Mouse (Mus musculus): ENCODE data around the gene Aatk. TPM values are rescaled to one million over a fixed set of nuclear protein-coding genes. Genes with fewer than 3 reads are reported as not detected.

Gene Aatk
- polyA plus RNA-seq, 1 experiment from 2014 or later: 4.2 TPM

GRCm38 (mm10) chr11:120063326-120063725, 16.4 kb upstream of the Aatk start:
- no peaks in the 10 kb centered on the region for H3K27me3 ChIP-seq (replicated peaks; ENCODE audit: control insufficient read depth, insufficient read depth, low read length)
- WGBS: 79% methylated on average over 5 of the region's 5 CpGs
- 0 out of 2 replicates have a peak, but pooled peaks cover 4% of the 10 kb centered on the region for H3K4me1 ChIP-seq (replicated peaks; ENCODE audit: control insufficient read depth, insufficient read depth, low read length)
- no peak for DNase-seq (ENCODE audit: low spot score)
- H3K4me3 ChIP-seq (ENCODE audit: low read depth, low read length): no peak overlapping the region
- no peak for ATAC-seq (replicated peaks; ENCODE audit: low FRiP score, low TSS enrichment, low read depth)
- peaks cover 49% of the 10 kb centered on the region for H3K36me3 ChIP-seq (ENCODE audit: control insufficient read depth, insufficient read depth, low read length)
- H3K9me3 ChIP-seq (ENCODE audit: control insufficient read depth, low read length): no peaks in the 10 kb centered on the region
- H3K9ac ChIP-seq (ENCODE audit: low read length): no peak overlapping the region
- no peak overlapping the region for H3K27ac ChIP-seq (ENCODE audit: low read depth)
- no peak overlapping the region for H3K4me2 ChIP-seq (ENCODE audit: low read length)

- 76% methylated on average over 8 of the region's 8 CpGs for WGBS
- no peak for DNase-seq (ENCODE audit: low spot score)
- Histone ChIP-seq H3K27ac (ENCODE audit: low read depth) (no peak overlapping the region), H3K4me2 (ENCODE audit: low read length) (no peak overlapping the region), H3K9me3 (ENCODE audit: control insufficient read depth, low read length) (no peaks in the 10 kb centered on the region), H3K4me1 (replicated peaks; ENCODE audit: control insufficient read depth, insufficient read depth, low read length) (0 out of 2 replicates have a peak, but pooled peaks cover 4% of the 10 kb centered on the region), H3K4me3 (ENCODE audit: low read depth, low read length) (no peak overlapping the region), H3K9ac (ENCODE audit: low read length) (no peak overlapping the region), H3K36me3 (ENCODE audit: control insufficient read depth, insufficient read depth, low read length) (peaks cover 24% of the 10 kb centered on the region), H3K27me3 (replicated peaks; ENCODE audit: control insufficient read depth, insufficient read depth, low read length) (no peaks in the 10 kb centered on the region)
- ATAC-seq (replicated peaks; ENCODE audit: low FRiP score, low TSS enrichment, low read depth): no peak
Measured at GRCm38 (mm10) chr11:120060634-120061033, 13.7 kb upstream of the Aatk start.

- peaks cover 15% of the 10 kb centered on the region for H3K4me1 ChIP-seq (replicated peaks; ENCODE audit: control insufficient read depth, insufficient read depth, low read length)
- WGBS: 81% methylated on average over 12 of the region's 12 CpGs
- ATAC-seq (replicated peaks; ENCODE audit: low FRiP score, low TSS enrichment, low read depth): no peak
Measured at GRCm38 (mm10) chr11:120055953-120056732, 9.2 kb upstream of the Aatk start.

GRCm38 (mm10) chr11:120053846-120054245, 6.9 kb upstream of the Aatk start:
- no peak overlapping the region for H3K9ac ChIP-seq (ENCODE audit: low read length)
- no peaks in the 10 kb centered on the region for H3K36me3 ChIP-seq (ENCODE audit: control insufficient read depth, insufficient read depth, low read length)
- 74% methylated on average over 4 of the region's 4 CpGs for WGBS
- no peaks in the 10 kb centered on the region for H3K9me3 ChIP-seq (ENCODE audit: control insufficient read depth, low read length)
- no peak overlapping the region for H3K27ac ChIP-seq (ENCODE audit: low read depth)
- peaks cover 14% of the 10 kb centered on the region for H3K4me1 ChIP-seq (replicated peaks; ENCODE audit: control insufficient read depth, insufficient read depth, low read length)
- no peak overlapping the region for H3K4me2 ChIP-seq (ENCODE audit: low read length)
- DNase-seq (ENCODE audit: low spot score): no peak
- ATAC-seq (replicated peaks; ENCODE audit: low FRiP score, low TSS enrichment, low read depth): no peak
- no peak overlapping the region for H3K4me3 ChIP-seq (ENCODE audit: low read depth, low read length)
- 0 out of 2 replicates have a peak, but pooled peaks cover 2% of the 10 kb centered on the region for H3K27me3 ChIP-seq (replicated peaks; ENCODE audit: control insufficient read depth, insufficient read depth, low read length)

More at GRCm38 (mm10) chr11:120055953-120056732, 9.2 kb upstream of the Aatk start:
- Histone ChIP-seq H3K27ac (ENCODE audit: low read depth) (no peak overlapping the region), H3K4me2 (ENCODE audit: low read length) (no peak overlapping the region), H3K9ac (ENCODE audit: low read length) (no peak overlapping the region), H3K36me3 (ENCODE audit: control insufficient read depth, insufficient read depth, low read length) (no peaks in the 10 kb centered on the region), H3K4me3 (ENCODE audit: low read depth, low read length) (no peak overlapping the region), H3K27me3 (replicated peaks; ENCODE audit: control insufficient read depth, insufficient read depth, low read length) (no peaks in the 10 kb centered on the region), H3K9me3 (ENCODE audit: control insufficient read depth, low read length) (no peaks in the 10 kb centered on the region)
- DNase-seq (ENCODE audit: low spot score): no peak

- H3K9ac ChIP-seq (ENCODE audit: low read length): no peak overlapping the region
- H3K4me3 ChIP-seq (ENCODE audit: low read depth, low read length): no peak overlapping the region
- no peaks in the 10 kb centered on the region for H3K9me3 ChIP-seq (ENCODE audit: control insufficient read depth, low read length)
- H3K27me3 ChIP-seq (replicated peaks; ENCODE audit: control insufficient read depth, insufficient read depth, low read length): peaks cover 18% of the 10 kb centered on the region
- WGBS: 54% methylated on average over 9 of the region's 9 CpGs
- H3K36me3 ChIP-seq (ENCODE audit: control insufficient read depth, insufficient read depth, low read length): no peaks in the 10 kb centered on the region
- no peak for ATAC-seq (replicated peaks; ENCODE audit: low FRiP score, low TSS enrichment, low read depth)
- no peak overlapping the region for H3K27ac ChIP-seq (ENCODE audit: low read depth)
- no peak for DNase-seq (ENCODE audit: low spot score)
- no peak overlapping the region for H3K4me2 ChIP-seq (ENCODE audit: low read length)
- H3K4me1 ChIP-seq (replicated peaks; ENCODE audit: control insufficient read depth, insufficient read depth, low read length): peaks cover 25% of the 10 kb centered on the region
Measured at GRCm38 (mm10) chr11:120052274-120052673, 5.3 kb upstream of the Aatk start.

GRCm38 (mm10) chr11:120051124-120051811, 4.3 kb upstream of the Aatk start:
- DNase-seq (ENCODE audit: low spot score) (no peak), ATAC-seq (replicated peaks; ENCODE audit: low FRiP score, low TSS enrichment, low read depth) (peak; percentile 4; the same call in 1 of the 2 replicates)
- H3K27ac ChIP-seq (ENCODE audit: low read depth): no peak overlapping the region
- 37% methylated on average over 14 of the region's 14 CpGs for WGBS
- H3K4me2 ChIP-seq (ENCODE audit: low read length): no peak overlapping the region; the same call in 1 of the 2 replicates
- H3K9me3 ChIP-seq (ENCODE audit: control insufficient read depth, low read length): no peaks in the 10 kb centered on the region
- H3K27me3 ChIP-seq (replicated peaks; ENCODE audit: control insufficient read depth, insufficient read depth, low read length): peaks cover 23% of the 10 kb centered on the region
- no peak overlapping the region for H3K4me3 ChIP-seq (ENCODE audit: low read depth, low read length)
- no peaks in the 10 kb centered on the region for H3K36me3 ChIP-seq (ENCODE audit: control insufficient read depth, insufficient read depth, low read length)
- peaks cover 27% of the 10 kb centered on the region for H3K4me1 ChIP-seq (replicated peaks; ENCODE audit: control insufficient read depth, insufficient read depth, low read length)
- H3K9ac ChIP-seq (ENCODE audit: low read length): no peak overlapping the region

- Histone ChIP-seq H3K9ac (ENCODE audit: low read length) (no peak overlapping the region), H3K4me2 (ENCODE audit: low read length) (no peak overlapping the region), H3K36me3 (ENCODE audit: control insufficient read depth, insufficient read depth, low read length) (no peaks in the 10 kb centered on the region), H3K4me3 (ENCODE audit: low read depth, low read length) (no peak overlapping the region), H3K9me3 (ENCODE audit: control insufficient read depth, low read length) (no peaks in the 10 kb centered on the region), H3K27me3 (replicated peaks; ENCODE audit: control insufficient read depth, insufficient read depth, low read length) (peaks cover 29% of the 10 kb centered on the region), H3K4me1 (replicated peaks; ENCODE audit: control insufficient read depth, insufficient read depth, low read length) (peaks cover 27% of the 10 kb centered on the region), H3K27ac (ENCODE audit: low read depth) (no peak overlapping the region)
- DNase-seq (ENCODE audit: low spot score) (no peak), ATAC-seq (replicated peaks; ENCODE audit: low FRiP score, low TSS enrichment, low read depth) (no peak)
- 80% methylated on average over 8 of the region's 8 CpGs for WGBS
Measured at GRCm38 (mm10) chr11:120049067-120049466, 2.1 kb upstream of the Aatk start.

- 8% methylated on average over 22 of the region's 23 CpGs for WGBS
- Histone ChIP-seq H3K4me1 (replicated peaks; ENCODE audit: control insufficient read depth, insufficient read depth, low read length) (peaks cover 27% of the 10 kb centered on the region), H3K4me2 (ENCODE audit: low read length) (peak overlapping the region; percentile 93), H3K9ac (ENCODE audit: low read length) (no peak overlapping the region), H3K36me3 (ENCODE audit: control insufficient read depth, insufficient read depth, low read length) (no peaks in the 10 kb centered on the region), H3K4me3 (ENCODE audit: low read depth, low read length) (0 out of 2 replicates have a peak overlapping the region, but pooled peaks have one; percentile 55), H3K9me3 (ENCODE audit: control insufficient read depth, low read length) (no peaks in the 10 kb centered on the region), H3K27ac (ENCODE audit: low read depth) (no peak overlapping the region), H3K27me3 (replicated peaks; ENCODE audit: control insufficient read depth, insufficient read depth, low read length) (peaks cover 29% of the 10 kb centered on the region)
- peak; percentile 34; the same call in 1 of the 2 replicates for ATAC-seq (replicated peaks; ENCODE audit: low FRiP score, low TSS enrichment, low read depth)
- DNase-seq (ENCODE audit: low spot score): no peak
Measured at GRCm38 (mm10) chr11:120048252-120048556, 1.2 kb upstream of the Aatk start.

All from intestine, embryonic 14.5 days (tissue).